Mouse (Mus musculus) left cerebral cortex, postnatal 10 days (tissue): ENCODE measurements around the gene Rbm15. TPM values are rescaled to one million over a fixed set of nuclear protein-coding genes. Genes with fewer than 3 reads are reported as not detected.

Experiments used
- total RNA-seq, 2 experiments: library from RNA; stranded (reverse); gene quantifications; 2 replicates each; pipeline ENCODE4 v1.2.3; 2021

The Rbm15 gene
- total RNA-seq, 2 experiments from 2014 or later: 21.3 to 23.3 TPM

Other genes starting within 250 kb of the Rbm15 start
- gene Kcna2, start 232.5 kb downstream of the Rbm15 start, total RNA-seq: 10 to 100 TPM; 54.9 to 58.4 TPM
- not detected for gene Kcna10, start 150.6 kb downstream of the Rbm15 start, total RNA-seq
- under 1 TPM in 1 of 2 experiments, not detected in 1; 0.28 TPM for gene Cym, start 111.9 kb downstream of the Rbm15 start, total RNA-seq
- gene A630076J17Rik, start 103.1 kb downstream of the Rbm15 start, total RNA-seq: not detected
- gene Prok1, start 94.0 kb downstream of the Rbm15 start, total RNA-seq: not detected
- gene Lamtor5, start 54.8 kb downstream of the Rbm15 start, total RNA-seq: 10 to 100 TPM; 57.2 to 63.4 TPM
- 1 to 10 TPM; 1.8 to 2.3 TPM for gene Slc16a4, start 42.4 kb downstream of the Rbm15 start, total RNA-seq
- 10 to 100 TPM; 57.3 to 58.5 TPM for gene Kcnc4, start 125.9 kb upstream of the Rbm15 start, total RNA-seq
- gene Slc6a17, start 184.3 kb upstream of the Rbm15 start, total RNA-seq: 100 to 1,000 TPM; 258 to 262 TPM
- not detected for gene Ubl4b, start 221.4 kb upstream of the Rbm15 start, total RNA-seq